Mouse (Mus musculus): ENCODE data around the gene Rangrf. TPM values are rescaled to one million over a fixed set of nuclear protein-coding genes. Genes with fewer than 3 reads are reported as not detected.

The Rangrf gene
- polyA plus RNA-seq, 1 experiment from 2014 or later: 69.7 TPM

- Histone ChIP-seq H3K4me3 (no peak within 1 kb of the TSS), H3K4me1 (replicated peaks) (peaks cover 7% of the 10 kb centered on the region; the same call in 1 of the 2 replicates), H3K27ac (no peak within 1 kb of the TSS), H3K27me3 (ENCODE audit: insufficient read depth, poor library complexity, severe bottlenecking) (no peaks in the 10 kb centered on the region), H3K9me3 (no peaks in the 10 kb centered on the region), H3K36me3 (no peaks in the 10 kb centered on the region)
- no peak for DNase-seq (ENCODE audit: low spot score)
- WGBS: 82% methylated on average over 3 of the region's 3 CpGs
Measured at GRCm38 (mm10) chr11:68926981-68927380, 48.0 kb downstream of the Rangrf start, which contains the start of gene Odf4. Gene Odf4 (minus strand): TSS chr11:68927081.

GRCm38 (mm10) chr11:68924749-68925148 lies 50.2 kb downstream of the Rangrf start:
- H3K36me3 ChIP-seq: no peaks in the 10 kb centered on the region
- H3K4me1 ChIP-seq (replicated peaks): peaks cover 7% of the 10 kb centered on the region; the same call in 1 of the 2 replicates
- H3K27ac ChIP-seq: no peak overlapping the region
- no peak for DNase-seq (ENCODE audit: low spot score)
- H3K27me3 ChIP-seq (ENCODE audit: insufficient read depth, poor library complexity, severe bottlenecking): no peaks in the 10 kb centered on the region
- 85% methylated on average over 2 of the region's 2 CpGs for WGBS
- no peaks in the 10 kb centered on the region for H3K9me3 ChIP-seq
- no peak overlapping the region for H3K4me3 ChIP-seq

GRCm38 (mm10) chr11:68923191-68923590 lies 51.8 kb downstream of the Rangrf start:
- H3K27ac ChIP-seq: no peak overlapping the region
- H3K4me3 ChIP-seq: no peak overlapping the region
- H3K36me3 ChIP-seq: no peaks in the 10 kb centered on the region
- no peak for DNase-seq (ENCODE audit: low spot score)
- H3K9me3 ChIP-seq: no peaks in the 10 kb centered on the region
- 64% methylated on average over 3 of the region's 3 CpGs for WGBS
- peaks cover 7% of the 10 kb centered on the region; the same call in 1 of the 2 replicates for H3K4me1 ChIP-seq (replicated peaks)
- H3K27me3 ChIP-seq (ENCODE audit: insufficient read depth, poor library complexity, severe bottlenecking): no peaks in the 10 kb centered on the region

Other genes with a start within 250 kb of the Rangrf start
- gene Ndel1, start 103.3 kb downstream of the Rangrf start, polyA plus RNA-seq (2016; fragmentation: Nextera tagmentation; extraction: Ambion mirVana): 56.3 and 57.7 TPM in 2 replicates
- 0.07 TPM in 1 of 2 replicates, not detected in the other for gene Rnf222, start 86.6 kb downstream of the Rangrf start, polyA plus RNA-seq (2016; fragmentation: Nextera tagmentation; extraction: Ambion mirVana)
- gene Rpl26, start 73.6 kb downstream of the Rangrf start, polyA plus RNA-seq (2016; fragmentation: Nextera tagmentation; extraction: Ambion mirVana): 904 and 972 TPM in 2 replicates
- gene Odf4, start 48.1 kb downstream of the Rangrf start, polyA plus RNA-seq (2016; fragmentation: Nextera tagmentation; extraction: Ambion mirVana): not detected in 2 replicates
- gene Arhgef15, start 17.7 kb downstream of the Rangrf start, polyA plus RNA-seq (2016; fragmentation: Nextera tagmentation; extraction: Ambion mirVana): 7.9 and 8.6 TPM in 2 replicates
- gene Slc25a35, start 7.1 kb downstream of the Rangrf start, polyA plus RNA-seq (2016; fragmentation: Nextera tagmentation; extraction: Ambion mirVana): 2.0 and 2.5 TPM in 2 replicates
- gene Pfas, start 33.3 kb upstream of the Rangrf start, polyA plus RNA-seq (2016; fragmentation: Nextera tagmentation; extraction: Ambion mirVana): 40.6 and 57.3 TPM in 2 replicates
- 89.8 and 90.9 TPM in 2 replicates for gene Ctc1, start 40.7 kb upstream of the Rangrf start, polyA plus RNA-seq (2016; fragmentation: Nextera tagmentation; extraction: Ambion mirVana)
- 184 and 228 TPM in 2 replicates for gene Aurkb, start 70.5 kb upstream of the Rangrf start, polyA plus RNA-seq (2016; fragmentation: Nextera tagmentation; extraction: Ambion mirVana)
- 8.5 and 12.6 TPM in 2 replicates for gene Borcs6, start 84.5 kb upstream of the Rangrf start, polyA plus RNA-seq (2016; fragmentation: Nextera tagmentation; extraction: Ambion mirVana)
- 56.6 and 57.6 TPM in 2 replicates for gene Tmem107, start 95.6 kb upstream of the Rangrf start, polyA plus RNA-seq (2016; fragmentation: Nextera tagmentation; extraction: Ambion mirVana)
- 67.1 and 108 TPM in 2 replicates for gene Vamp2, start 113.3 kb upstream of the Rangrf start, polyA plus RNA-seq (2016; fragmentation: Nextera tagmentation; extraction: Ambion mirVana)
- gene Per1, start 120.0 kb upstream of the Rangrf start, polyA plus RNA-seq (2016; fragmentation: Nextera tagmentation; extraction: Ambion mirVana): 7.8 and 9.8 TPM in 2 replicates
- gene Hes7, start 145.2 kb upstream of the Rangrf start, polyA plus RNA-seq (2016; fragmentation: Nextera tagmentation; extraction: Ambion mirVana): 0.14 and 0.48 TPM in 2 replicates
- 0.13 TPM in 1 of 2 replicates, not detected in the other for gene 9130213A22Rik, start 147.4 kb upstream of the Rangrf start, polyA plus RNA-seq (2016; fragmentation: Nextera tagmentation; extraction: Ambion mirVana)
- gene Aloxe3, start 150.7 kb upstream of the Rangrf start, polyA plus RNA-seq (2016; fragmentation: Nextera tagmentation; extraction: Ambion mirVana): 0.22 TPM in 1 of 2 replicates, not detected in the other
- not detected in 2 replicates for gene Alox12b, start 181.8 kb upstream of the Rangrf start, polyA plus RNA-seq (2016; fragmentation: Nextera tagmentation; extraction: Ambion mirVana)
- 0.10 TPM in 1 of 2 replicates, not detected in the other for gene Alox8, start 222.7 kb upstream of the Rangrf start, polyA plus RNA-seq (2016; fragmentation: Nextera tagmentation; extraction: Ambion mirVana)

Data from hindbrain, embryonic 10.5 days (tissue).